Mouse (Mus musculus) cortical plate, adult 2 months (tissue): Measurements from ENCODE around the gene Itgae.

Experiments
- CTCF ChIP-seq: fragments of 200-500 bp; IDR thresholded peaks from 2 replicates; pipeline ENCODE4 v1.5.1; 2011; ENCODE audit warnings: mild to moderate bottlenecking, control low read depth, low read length; ENCODE audit not compliant: insufficient read depth; ENCODE audit errors: extremely low read depth
- POLR2A ChIP-seq: fragments of 200-500 bp; IDR thresholded peaks from 2 replicates; pipeline ENCODE4 v1.6.1; 2011; ENCODE audit warnings: mild to moderate bottlenecking, low read length, control low read depth; ENCODE audit not compliant: insufficient read depth; ENCODE audit errors: extremely low read depth

DNA sequence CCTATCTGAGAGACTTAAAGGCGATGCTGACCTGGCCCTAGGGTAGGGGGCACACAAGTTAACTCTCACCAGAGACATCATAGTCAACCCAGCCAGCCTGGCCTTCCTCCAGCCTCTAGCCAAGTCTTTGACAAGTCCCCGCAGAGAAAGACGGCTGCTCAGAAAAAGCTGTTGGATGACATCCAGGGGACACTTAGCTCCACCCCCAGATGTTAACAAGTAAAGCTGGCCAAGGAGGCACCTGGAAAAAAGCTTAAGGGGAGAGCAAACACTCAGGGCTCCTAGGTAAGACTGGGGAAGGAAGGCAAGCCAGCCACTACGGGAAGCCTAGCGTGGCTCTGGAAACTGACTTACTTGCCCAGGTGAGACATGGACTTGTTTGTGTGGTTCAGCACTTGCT is 81.8 kb downstream of the Itgae start:
- TF ChIP-seq CTCF (no peak), POLR2A (no peak)
